ENCODE assay signal across 24 mouse cellular contexts in genomic region chr8:60735961-60736360, GRCm38 (mm10).
A peak's percentile ranks its signal among the peaks of the same experiment; 100 is the strongest.
DNase-seq lines count a peak whose midpoint lies in the region; ATAC-seq and TF ChIP-seq lines count a peak whose summit lies in the region.
"Had no signal": no experiment of that assay in that cellular context is flagged by ENCODE, and none has a peak within 500 bp of the region (broad histone marks: within the 10 kb centered on the region; RNA-seq: fewer than 3 reads in every experiment).

No protein-coding gene starts in this region.

- no peak for TF ChIP-seq CTCF in hindbrain, postnatal 0 days (IDR thresholded peaks at IDR 0.05; ENCODE audit: low read depth)

- no peak for DNase-seq in hindbrain, embryonic 11.5 days (ENCODE audit: low spot score)
- DNase-seq in hindbrain, postnatal 0 days (ENCODE audit: low spot score) = no peak
- DNase-seq in neural tube, embryonic 11.5 days (ENCODE audit: low spot score) = no peak
- DNase-seq in neural tube, embryonic 10.5 days (ENCODE audit: extremely low spot score, low spot score) = no peak
- peak; percentile 3 for DNase-seq in forelimb bud, embryonic 11.5 days (ENCODE audit: low read depth, low spot score)
- DNase-seq in retina, postnatal 1 day = peak; percentile 26
- no peak for DNase-seq in embryo, embryonic 11 days
- no peak for DNase-seq in ovary, postnatal 10 days (ENCODE audit: low spot score)
- DNase-seq: adrenal gland, adult 8-10 months; cerebellum, adult 8-10 months; cerebellum, postnatal 25 days; gastrocnemius, postnatal 10 days; heart, postnatal 10 days; lung, postnatal 4 days had no signal

- no peak overlapping the region for H3K27ac ChIP-seq in hindbrain, embryonic 11.5 days (ENCODE audit: low read depth, low read length)
- H3K27ac ChIP-seq in hindbrain, postnatal 0 days = no peak overlapping the region
- no peak overlapping the region for H3K27ac ChIP-seq in neural tube, embryonic 11.5 days (ENCODE audit: low read depth, low read length)
- H3K27ac ChIP-seq: forebrain, embryonic 13.5 days; heart, embryonic 13.5 days; hindbrain, embryonic 15.5 days; limb, embryonic 13.5 days; lung, embryonic 15.5 days; midbrain, embryonic 13.5 days; neural tube, embryonic 15.5 days had no signal

- H3K4me2 ChIP-seq in hindbrain, embryonic 11.5 days (replicated peaks; ENCODE audit: low read depth, low read length) = no peak overlapping the region
- no peak overlapping the region for H3K4me2 ChIP-seq in hindbrain, postnatal 0 days (ENCODE audit: low read depth, low read length)
- no peak overlapping the region for H3K4me2 ChIP-seq in neural tube, embryonic 11.5 days (ENCODE audit: low read depth)
- H3K4me2 ChIP-seq: forebrain, embryonic 13.5 days; heart, embryonic 13.5 days; hindbrain, embryonic 15.5 days; limb, embryonic 13.5 days; liver, embryonic 11.5 days; lung, embryonic 15.5 days; midbrain, embryonic 13.5 days; neural tube, embryonic 15.5 days had no signal

- H3K9me3 ChIP-seq in hindbrain, embryonic 11.5 days (ENCODE audit: control insufficient read depth, low read length) = no peaks in the 10 kb centered on the region
- H3K9me3 ChIP-seq in hindbrain, postnatal 0 days (ENCODE audit: low read length) = no peaks in the 10 kb centered on the region
- no peaks in the 10 kb centered on the region for H3K9me3 ChIP-seq in neural tube, embryonic 11.5 days (ENCODE audit: control insufficient read depth, low read length)
- H3K9me3 ChIP-seq: forebrain, embryonic 13.5 days; heart, embryonic 13.5 days; hindbrain, embryonic 15.5 days; limb, embryonic 13.5 days; lung, embryonic 15.5 days; megakaryocyte, embryonic 14.5 days; midbrain, embryonic 13.5 days; neural tube, embryonic 15.5 days had no signal

- H3K4me3 ChIP-seq in hindbrain, embryonic 11.5 days (ENCODE audit: low read depth, low read length) = no peak overlapping the region
- H3K4me3 ChIP-seq in hindbrain, postnatal 0 days (ENCODE audit: low read length) = no peak overlapping the region
- H3K4me3 ChIP-seq in neural tube, embryonic 11.5 days (ENCODE audit: low read depth, low read length) = no peak overlapping the region
- H3K4me3 ChIP-seq: forebrain, embryonic 13.5 days; heart, embryonic 13.5 days; hindbrain, embryonic 15.5 days; limb, embryonic 13.5 days; lung, embryonic 15.5 days; megakaryocyte, embryonic 14.5 days; midbrain, embryonic 13.5 days; neural tube, embryonic 15.5 days had no signal

- H3K36me3 ChIP-seq in hindbrain, embryonic 11.5 days (ENCODE audit: control insufficient read depth, insufficient read depth, low read length) = no peaks in the 10 kb centered on the region
- H3K36me3 ChIP-seq in hindbrain, postnatal 0 days (ENCODE audit: insufficient read depth, low read length) = no peaks in the 10 kb centered on the region
- no peaks in the 10 kb centered on the region for H3K36me3 ChIP-seq in neural tube, embryonic 11.5 days (ENCODE audit: control insufficient read depth, insufficient read depth, low read length)
- H3K36me3 ChIP-seq: heart, embryonic 13.5 days; hindbrain, embryonic 15.5 days; limb, embryonic 13.5 days; lung, embryonic 15.5 days; midbrain, embryonic 13.5 days; neural tube, embryonic 15.5 days had no signal

- 0 out of 2 replicates have a peak, but pooled peaks have one; percentile 47 for ATAC-seq in hindbrain, embryonic 11.5 days (ENCODE audit: low FRiP score)
- ATAC-seq in hindbrain, postnatal 0 days = no peak
- 0 out of 2 replicates have a peak, but pooled peaks have one; percentile 20 for ATAC-seq in neural tube, embryonic 11.5 days (ENCODE audit: insufficient read depth, low FRiP score, low TSS enrichment)
- ATAC-seq: forebrain, embryonic 13.5 days; midbrain, embryonic 13.5 days had no signal

- no peaks in the 10 kb centered on the region for H3K27me3 ChIP-seq in hindbrain, embryonic 11.5 days (ENCODE audit: control insufficient read depth, insufficient read depth, low read length)
- no peaks in the 10 kb centered on the region for H3K27me3 ChIP-seq in hindbrain, postnatal 0 days (ENCODE audit: insufficient read depth, low read length)
- no peaks in the 10 kb centered on the region for H3K27me3 ChIP-seq in neural tube, embryonic 11.5 days (ENCODE audit: control insufficient read depth, insufficient read depth, low read length)
- H3K27me3 ChIP-seq: CH12.LX; forebrain, embryonic 13.5 days; heart, embryonic 13.5 days; hindbrain, embryonic 15.5 days; limb, embryonic 13.5 days; lung, embryonic 15.5 days; megakaryocyte, embryonic 14.5 days; midbrain, embryonic 13.5 days; neural tube, embryonic 15.5 days had no signal

- no peaks in the 10 kb centered on the region for H3K4me1 ChIP-seq in hindbrain, embryonic 11.5 days (replicated peaks; ENCODE audit: control insufficient read depth, insufficient read depth, low read length)
- H3K4me1 ChIP-seq in hindbrain, postnatal 0 days (ENCODE audit: insufficient read depth, low read length) = no peaks in the 10 kb centered on the region
- no peaks in the 10 kb centered on the region for H3K4me1 ChIP-seq in neural tube, embryonic 11.5 days (ENCODE audit: control insufficient read depth, insufficient read depth, low read length)
- H3K4me1 ChIP-seq: forebrain, embryonic 13.5 days; heart, embryonic 13.5 days; hindbrain, embryonic 15.5 days; limb, embryonic 13.5 days; lung, embryonic 15.5 days; midbrain, embryonic 13.5 days; neural tube, embryonic 15.5 days had no signal

- 78% methylated on average over 3 of the region's 3 CpGs for WGBS in hindbrain, embryonic 11.5 days
- 62% methylated on average over 3 of the region's 3 CpGs for WGBS in hindbrain, postnatal 0 days
- whole genome bisulfite sequencing in neural tube, embryonic 11.5 days = 65% methylated on average over 3 of the region's 3 CpGs

- H3K9ac ChIP-seq in hindbrain, embryonic 11.5 days (ENCODE audit: low read depth, low read length) = no peak overlapping the region
- no peak overlapping the region for H3K9ac ChIP-seq in hindbrain, postnatal 0 days (replicated peaks; ENCODE audit: low read length)
- no peak overlapping the region for H3K9ac ChIP-seq in neural tube, embryonic 11.5 days (ENCODE audit: low read length)
- H3K9ac ChIP-seq: forebrain, embryonic 13.5 days; heart, embryonic 13.5 days; hindbrain, embryonic 15.5 days; limb, embryonic 13.5 days; lung, embryonic 15.5 days; midbrain, embryonic 13.5 days; neural tube, embryonic 15.5 days had no signal

Comparison
In these comparisons a context has a peak if more than half of its experiments do, and no peak if none do; other contexts are left out.
1. DNase-seq: peak in forelimb bud, embryonic 11.5 days (single experiment) and retina, postnatal 1 day (single experiment); none in hindbrain, embryonic 11.5 days (single experiment), hindbrain, postnatal 0 days (single experiment), neural tube, embryonic 11.5 days (single experiment), neural tube, embryonic 10.5 days (single experiment), embryo, embryonic 11 days (single experiment) and ovary, postnatal 10 days (single experiment).